Mouse (Mus musculus): ENCODE data around the gene Apbb1ip.

- TF ChIP-seq CTCF (IDR thresholded peaks at IDR 0.05; ENCODE audit: borderline replicate concordance, control insufficient read depth, extremely low read depth, insufficient read depth, low read length, poor library complexity), result no peak
- no peak for TF ChIP-seq POLR2A (IDR thresholded peaks at IDR 0.05; ENCODE audit: control insufficient read depth, extremely low read depth, insufficient read depth, low read length, poor library complexity)
Measured at GRCm38 (mm10) chr2:22796487-22796886, 22.6 kb downstream of the Apbb1ip start.
